Mouse (Mus musculus) embryonic facial prominence, embryonic 12.5 days (tissue): ENCODE measurements at regions not wholly inside any gene's neighbourhood (a gene's known extent, or its start where the extent isn't known, plus 50 kb on each side); places are given as distances from the start of the nearest gene placed in this dataset.

ENCODE experiments used
- ATAC-seq: fragments of 200-750 bp; cut with Nextera tagmentation; 2 replicates; pipeline ENCODE4 v1.8.0; 2017; ENCODE audit not compliant: insufficient number of reproducible peaks, insufficient read depth, low FRiP score, low TSS enrichment
- H3K27ac ChIP-seq: fragments of 300-500 bp; sonication (generic); 2 replicates; pipeline ENCODE4 v1.5.1; 2016; ENCODE audit warnings: mild to moderate bottlenecking
- H3K27me3 ChIP-seq: fragments of 300-500 bp; sonication (generic); 2 replicates; pipeline ENCODE4 v1.6.1; 2016; ENCODE audit warnings: mild to moderate bottlenecking, moderate library complexity
- H3K36me3 ChIP-seq: fragments of 300-500 bp; sonication (generic); 2 replicates; pipeline ENCODE4 v1.6.1; 2016; ENCODE audit warnings: mild to moderate bottlenecking
- H3K4me1 ChIP-seq: fragments of 300-500 bp; sonication (generic); 2 replicates; pipeline ENCODE4 v1.6.1; 2016
- H3K4me2 ChIP-seq: fragments of 300-500 bp; sonication (generic); replicated peaks from 2 replicates; pipeline ENCODE4 v1.6.1; 2016; ENCODE audit warnings: mild to moderate bottlenecking, moderate library complexity
- H3K4me3 ChIP-seq: fragments of 300-500 bp; sonication (generic); 2 replicates; pipeline ENCODE4 v1.5.1; 2016; ENCODE audit warnings: mild to moderate bottlenecking
- H3K9ac ChIP-seq: fragments of 300-500 bp; sonication (generic); 2 replicates; pipeline ENCODE4 v1.6.1; 2016; ENCODE audit warnings: mild to moderate bottlenecking, moderate library complexity
- H3K9me3 ChIP-seq: fragments of 300-500 bp; sonication (generic); 2 replicates; pipeline ENCODE4 v1.6.1; 2016; ENCODE audit warnings: mild to moderate bottlenecking, moderate library complexity
- WGBS: fragments of 180-500 bp; shearing (Covaris S2); methylation state at CpG from one replicate; pipeline ENCODE4 v1.1.7; 2016; 5-methylcytosine and 5-hydroxymethylcytosine counted together

GRCm38 (mm10) chr17:50378141-50378727 lies 84.8 kb upstream of the Dazl start:
- H3K27ac ChIP-seq: no peak overlapping the region
- no peak for ATAC-seq
- no peak overlapping the region for H3K9ac ChIP-seq
- no peak overlapping the region for H3K4me3 ChIP-seq
- no peaks in the 10 kb centered on the region for H3K27me3 ChIP-seq
- no peak overlapping the region for H3K4me2 ChIP-seq
- no peaks in the 10 kb centered on the region for H3K36me3 ChIP-seq
- H3K9me3 ChIP-seq: peaks cover 3% of the 10 kb centered on the region; the same call in 1 of the 2 replicates
- H3K4me1 ChIP-seq: no peaks in the 10 kb centered on the region
- WGBS: 85% methylated on average over 3 of the region's 3 CpGs

DNA sequence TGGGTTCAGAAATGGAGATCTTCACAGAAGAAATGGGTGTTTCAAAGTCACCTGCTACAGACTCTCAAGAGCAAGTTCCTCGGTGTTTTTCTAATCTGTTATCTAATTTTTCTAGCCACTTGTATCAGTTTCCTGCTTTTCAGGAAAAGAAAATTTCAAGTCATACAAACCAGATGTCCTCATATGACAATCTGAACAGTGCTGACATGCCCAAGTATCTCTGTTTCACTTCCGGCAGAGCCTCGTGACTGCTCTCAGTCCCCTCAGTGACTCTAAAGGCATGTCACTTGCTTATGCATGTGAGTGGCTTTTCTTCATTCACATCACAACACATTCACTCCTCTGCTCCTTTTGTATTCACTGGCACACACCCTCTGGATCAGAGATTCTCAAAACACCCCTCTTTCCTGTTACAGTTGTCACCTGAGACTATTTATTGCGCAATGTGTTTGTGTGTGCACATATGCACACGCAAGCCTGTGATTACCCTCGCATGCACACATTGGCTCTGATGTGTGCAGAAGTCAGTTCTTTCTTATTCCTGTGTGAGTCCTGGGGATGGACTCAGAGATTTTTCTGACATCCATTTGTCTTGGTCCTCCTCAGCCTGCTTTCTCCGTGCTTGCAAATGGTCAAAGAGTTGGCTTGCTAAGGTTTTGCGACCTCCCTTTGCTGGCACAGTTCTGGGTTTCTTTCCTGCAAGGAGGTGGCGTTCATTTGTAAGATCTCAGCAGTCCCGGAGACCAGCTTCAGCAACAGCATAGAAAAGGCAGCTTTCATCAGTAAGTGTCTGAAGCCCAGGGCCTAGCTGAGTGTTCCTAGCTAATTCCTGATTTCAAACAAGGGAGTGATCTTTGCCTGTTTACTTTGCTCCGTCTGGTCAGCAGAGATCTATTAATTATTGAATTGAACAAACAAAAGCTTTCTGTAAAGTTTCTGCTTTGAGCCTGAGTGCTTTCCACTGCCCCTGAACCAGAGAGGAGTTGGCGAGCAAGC lies 95.6 kb upstream of the Dazl start:
- Histone ChIP-seq H3K4me1 (peaks cover 3% of the 10 kb centered on the region; the same call in 1 of the 2 replicates), H3K27ac (no peak overlapping the region), H3K9me3 (no peaks in the 10 kb centered on the region), H3K4me3 (no peak overlapping the region), H3K36me3 (no peaks in the 10 kb centered on the region), H3K9ac (no peak overlapping the region), H3K27me3 (no peaks in the 10 kb centered on the region), H3K4me2 (no peak overlapping the region)
- WGBS: 75% methylated on average over 12 of the region's 12 CpGs
- ATAC-seq: no peak

GRCm38 (mm10) chr17:50390151-50390550 lies 96.7 kb upstream of the Dazl start:
- ATAC-seq: no peak
- Histone ChIP-seq H3K4me1 (peaks cover 3% of the 10 kb centered on the region; the same call in 1 of the 2 replicates), H3K4me2 (no peak overlapping the region), H3K36me3 (no peaks in the 10 kb centered on the region), H3K27me3 (no peaks in the 10 kb centered on the region), H3K9ac (no peak overlapping the region), H3K9me3 (no peaks in the 10 kb centered on the region), H3K27ac (no peak overlapping the region), H3K4me3 (no peak overlapping the region)
- 60% methylated on average over 1 of the region's 1 CpGs for WGBS

DNA sequence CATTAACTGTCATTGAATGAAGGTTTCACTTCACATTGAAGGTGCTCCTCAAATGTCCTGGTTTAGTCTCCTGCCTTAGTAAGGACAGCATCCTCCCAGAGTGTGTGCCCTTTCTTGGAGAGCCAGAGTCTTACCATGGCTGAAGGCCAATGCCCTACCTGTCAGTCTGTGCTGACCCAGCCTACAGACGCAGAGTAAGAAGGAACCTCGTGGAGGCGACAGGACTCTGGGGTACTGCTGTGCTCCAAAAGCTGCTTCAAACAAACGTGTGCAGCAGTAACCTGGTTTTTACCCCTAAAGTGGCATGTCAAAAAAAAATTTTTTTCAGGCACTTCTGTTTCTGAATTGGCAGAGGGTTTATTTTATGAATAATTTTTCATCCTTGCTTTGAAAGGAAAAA lies 97.8 kb upstream of the Dazl start:
- no peak for ATAC-seq
- no peaks in the 10 kb centered on the region for H3K9me3 ChIP-seq

DNA sequence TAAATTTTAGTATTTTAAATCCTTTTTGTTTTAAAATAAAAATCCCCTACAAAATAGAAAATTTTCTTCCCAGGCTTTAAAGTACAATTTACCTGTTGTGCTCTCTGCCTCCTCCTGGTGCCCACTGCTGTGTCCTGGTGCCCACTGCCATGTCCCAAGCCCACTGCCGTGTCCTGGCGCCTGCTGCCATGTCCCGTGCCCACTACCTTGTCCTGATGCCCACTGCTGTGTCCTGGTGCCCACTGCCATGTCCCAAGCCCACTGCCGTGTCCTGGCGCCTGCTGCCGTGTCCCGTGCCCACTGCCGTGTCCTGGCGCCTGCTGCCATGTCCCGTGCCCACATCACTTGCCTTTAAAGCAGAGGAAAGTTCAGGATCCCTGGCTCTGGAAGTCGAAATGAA lies 98.6 kb upstream of the Dazl start:
- 91% methylated on average over 11 of the region's 11 CpGs for WGBS
- Histone ChIP-seq H3K4me1 (peaks cover 3% of the 10 kb centered on the region; the same call in 1 of the 2 replicates), H3K4me3 (no peak overlapping the region), H3K27ac (no peak overlapping the region), H3K9me3 (no peaks in the 10 kb centered on the region), H3K27me3 (no peaks in the 10 kb centered on the region), H3K36me3 (no peaks in the 10 kb centered on the region), H3K4me2 (no peak overlapping the region), H3K9ac (no peak overlapping the region)
- no peak for ATAC-seq

More for the DNA sequence above, 97.8 kb upstream of the Dazl start:
- Histone ChIP-seq H3K9ac (no peak overlapping the region), H3K4me1 (peaks cover 3% of the 10 kb centered on the region; the same call in 1 of the 2 replicates), H3K27ac (no peak overlapping the region), H3K27me3 (no peaks in the 10 kb centered on the region), H3K36me3 (no peaks in the 10 kb centered on the region), H3K4me3 (no peak overlapping the region), H3K4me2 (no peak overlapping the region)
- 87% methylated on average over 4 of the region's 4 CpGs for WGBS

- H3K4me3 ChIP-seq: no peak overlapping the region
- H3K9me3 ChIP-seq: no peaks in the 10 kb centered on the region
- H3K4me1 ChIP-seq: peaks cover 3% of the 10 kb centered on the region; the same call in 1 of the 2 replicates
- WGBS: 89% methylated on average over 6 of the region's 6 CpGs
- no peak overlapping the region for H3K4me2 ChIP-seq
- ATAC-seq: no peak
- no peak overlapping the region for H3K9ac ChIP-seq
- H3K27ac ChIP-seq: no peak overlapping the region
- no peaks in the 10 kb centered on the region for H3K27me3 ChIP-seq
- no peaks in the 10 kb centered on the region for H3K36me3 ChIP-seq
Measured at GRCm38 (mm10) chr17:50392428-50392827, 99.0 kb upstream of the Dazl start.

- H3K27me3 ChIP-seq: no peaks in the 10 kb centered on the region
- WGBS: 77% methylated on average over 2 of the region's 2 CpGs
- ATAC-seq: no peak
Measured at GRCm38 (mm10) chr17:50392966-50393365, 99.5 kb upstream of the Dazl start.

DNA sequence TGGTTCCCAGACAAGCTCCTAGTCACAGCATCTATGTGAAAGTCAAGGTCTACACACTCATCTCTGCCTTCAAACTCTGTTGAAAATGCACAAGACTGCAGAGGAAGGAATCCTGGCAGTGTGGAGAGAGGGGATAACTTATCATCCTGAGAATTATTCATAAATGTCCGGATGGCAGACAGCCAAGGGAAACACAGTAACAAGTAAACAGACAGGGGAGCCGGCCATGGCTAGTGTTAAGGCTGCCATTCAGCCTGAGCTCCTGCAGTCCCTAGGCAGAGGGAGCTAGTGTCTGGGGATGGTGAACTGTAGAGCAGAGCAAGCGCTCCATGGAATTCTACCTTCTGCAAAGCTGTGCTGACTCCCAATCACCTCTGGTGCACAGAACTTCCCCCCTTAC lies 100.3 kb upstream of the Dazl start:
- H3K4me2 ChIP-seq: no peak overlapping the region
- ATAC-seq: no peak
- no peak overlapping the region for H3K4me3 ChIP-seq
- H3K27me3 ChIP-seq: no peaks in the 10 kb centered on the region
- 53% methylated on average over 3 of the region's 3 CpGs for WGBS
- peaks cover 3% of the 10 kb centered on the region; the same call in 1 of the 2 replicates for H3K4me1 ChIP-seq
- no peak overlapping the region for H3K9ac ChIP-seq
- no peaks in the 10 kb centered on the region for H3K9me3 ChIP-seq
- H3K27ac ChIP-seq: no peak overlapping the region
- no peaks in the 10 kb centered on the region for H3K36me3 ChIP-seq

More at GRCm38 (mm10) chr17:50392966-50393365, 99.5 kb upstream of the Dazl start:
- peaks cover 3% of the 10 kb centered on the region; the same call in 1 of the 2 replicates for H3K4me1 ChIP-seq
- no peak overlapping the region for H3K9ac ChIP-seq
- no peak overlapping the region for H3K27ac ChIP-seq
- no peaks in the 10 kb centered on the region for H3K9me3 ChIP-seq
- no peaks in the 10 kb centered on the region for H3K36me3 ChIP-seq
- no peak overlapping the region for H3K4me3 ChIP-seq
- no peak overlapping the region for H3K4me2 ChIP-seq

DNA sequence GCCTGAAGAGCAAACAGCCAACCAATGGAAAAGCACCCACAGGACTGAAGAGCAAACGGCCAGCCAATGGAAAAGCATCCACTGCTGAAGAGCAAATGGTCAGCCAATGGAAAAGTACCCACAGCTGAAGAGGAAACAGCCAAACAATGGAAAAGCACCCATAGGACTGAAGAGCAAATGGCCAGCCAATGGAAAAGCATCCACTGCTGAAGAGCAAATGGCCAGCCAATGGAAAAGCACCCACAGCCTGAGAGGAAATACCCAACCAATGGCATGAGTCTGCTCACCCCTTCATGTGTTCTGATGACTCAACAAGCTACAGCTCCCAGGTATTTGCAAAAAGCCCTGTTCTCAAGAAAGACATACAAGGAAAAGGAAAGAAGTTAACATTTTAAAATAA lies 101.4 kb upstream of the Dazl start:
- 82% methylated on average over 1 of the region's 1 CpGs for WGBS
- Histone ChIP-seq H3K4me2 (no peak overlapping the region), H3K9me3 (no peaks in the 10 kb centered on the region), H3K4me3 (no peak overlapping the region), H3K4me1 (peaks cover 3% of the 10 kb centered on the region; the same call in 1 of the 2 replicates), H3K27me3 (no peaks in the 10 kb centered on the region), H3K27ac (no peak overlapping the region), H3K36me3 (no peaks in the 10 kb centered on the region), H3K9ac (no peak overlapping the region; the same call in 1 of the 2 replicates)
- no peak for ATAC-seq

DNA sequence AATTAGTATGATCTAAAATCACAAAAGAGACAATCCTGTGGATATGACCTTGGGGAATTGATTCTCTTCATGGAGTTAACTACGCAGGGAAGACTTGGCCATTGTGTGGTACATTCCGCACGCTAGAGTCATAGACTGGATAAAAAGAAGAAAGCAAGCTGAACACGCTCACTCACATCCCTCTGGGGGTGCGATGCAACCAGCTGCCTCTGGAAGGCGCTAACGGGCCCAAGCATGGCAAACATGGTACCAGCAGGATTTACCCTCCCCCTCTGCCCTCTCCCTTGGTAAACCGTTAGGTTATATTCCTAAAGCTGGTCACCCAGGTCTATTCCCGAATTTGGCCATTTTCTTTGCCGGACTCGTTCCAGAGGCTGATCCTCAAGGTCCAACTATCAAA lies 102.2 kb upstream of the Dazl start:
- H3K36me3 ChIP-seq: no peaks in the 10 kb centered on the region
- H3K4me2 ChIP-seq: no peak overlapping the region
- no peaks in the 10 kb centered on the region for H3K27me3 ChIP-seq
- 96% methylated on average over 11 of the region's 11 CpGs for WGBS
- H3K9ac ChIP-seq: no peak overlapping the region
- no peak overlapping the region for H3K4me3 ChIP-seq
- H3K4me1 ChIP-seq: peaks cover 3% of the 10 kb centered on the region; the same call in 1 of the 2 replicates
- no peaks in the 10 kb centered on the region for H3K9me3 ChIP-seq
- no peak overlapping the region for H3K27ac ChIP-seq
- no peak for ATAC-seq

DNA sequence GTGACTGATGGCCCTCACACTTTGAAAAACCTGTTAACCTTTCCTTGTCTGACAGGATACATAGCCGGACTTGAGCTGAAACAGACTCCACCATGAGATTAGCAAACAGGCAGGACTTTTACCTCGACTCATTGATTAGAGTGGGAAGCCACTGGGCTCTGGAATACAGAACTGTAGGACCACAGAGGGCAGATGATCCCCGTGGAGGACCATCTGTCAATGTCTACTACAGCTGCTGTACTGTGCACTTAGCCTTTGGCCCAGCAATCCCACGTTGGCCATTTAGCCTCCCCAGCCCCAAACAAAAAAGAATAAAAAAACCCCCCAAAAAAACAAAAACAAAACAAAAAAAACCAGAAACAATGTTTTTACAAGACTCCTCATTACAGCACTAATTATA lies 103.9 kb upstream of the Dazl start:
- H3K36me3 ChIP-seq: no peaks in the 10 kb centered on the region
- H3K27me3 ChIP-seq: no peaks in the 10 kb centered on the region
- H3K4me3 ChIP-seq: no peak overlapping the region
- no peak overlapping the region for H3K27ac ChIP-seq
- peaks cover 3% of the 10 kb centered on the region; the same call in 1 of the 2 replicates for H3K4me1 ChIP-seq
- ATAC-seq: no peak
- no peaks in the 10 kb centered on the region for H3K9me3 ChIP-seq
- H3K9ac ChIP-seq: no peak overlapping the region
- whole genome bisulfite sequencing: 67% methylated on average over 4 of the region's 4 CpGs
- no peak overlapping the region for H3K4me2 ChIP-seq
